Mouse (Mus musculus) liver, postnatal 0 days (tissue): ENCODE measurements around the gene Zic2. TPM values are rescaled to one million over a fixed set of nuclear protein-coding genes. Genes with fewer than 3 reads are reported as not detected.

Source experiments
- ATAC-seq: fragments of 200-750 bp; cut with Nextera tagmentation; 2 replicates; pipeline ENCODE4 v1.8.0; 2017; ENCODE audit warnings: mild to moderate bottlenecking, moderate library complexity
- DNase-seq: peaks from one replicate; pipeline ENCODE4 v3.0.0-alpha.2; 2016
- H3K27ac ChIP-seq: fragments of 300-500 bp; sonication (generic); 2 replicates; pipeline ENCODE4 v1.5.1; 2014; ENCODE audit warnings: antibody characterized with exemption, moderate library complexity, mild to moderate bottlenecking, low read depth
- H3K27me3 ChIP-seq: fragments of 300-500 bp; sonication (generic); 2 replicates; pipeline ENCODE4 v1.6.1; 2014; ENCODE audit warnings: low read length, control low read depth, mixed read lengths; ENCODE audit not compliant: insufficient read depth
- H3K36me3 ChIP-seq: fragments of 300-500 bp; sonication (generic); replicated peaks from 2 replicates; pipeline ENCODE4 v1.6.1; 2014; ENCODE audit warnings: mild to moderate bottlenecking, control low read depth, low read length, moderate library complexity, mixed read lengths; ENCODE audit not compliant: insufficient read depth
- H3K4me1 ChIP-seq: fragments of 300-500 bp; sonication (generic); 2 replicates; pipeline ENCODE4 v1.6.1; 2014; ENCODE audit warnings: antibody characterized with exemption, mild to moderate bottlenecking, control low read depth; ENCODE audit not compliant: insufficient read depth
- H3K4me2 ChIP-seq: fragments of 300-500 bp; sonication (generic); 2 replicates; pipeline ENCODE4 v1.6.1; 2014; ENCODE audit warnings: low read depth, mild to moderate bottlenecking, low read length, moderate library complexity, mixed read lengths
- H3K4me3 ChIP-seq: fragments of 300-500 bp; sonication (generic); 2 replicates; pipeline ENCODE4 v1.5.1; 2014; ENCODE audit warnings: low read depth, low read length
- H3K9ac ChIP-seq: fragments of 300-500 bp; sonication (generic); replicated peaks from 2 replicates; pipeline ENCODE4 v1.6.1; 2014; ENCODE audit warnings: mild to moderate bottlenecking, moderate library complexity
- H3K9me3 ChIP-seq: fragments of 300-500 bp; sonication (generic); 2 replicates; pipeline ENCODE4 v1.6.1; 2016; ENCODE audit warnings: mild to moderate bottlenecking, control low read depth, low read length, mixed read lengths
- CTCF ChIP-seq: sonication (generic); IDR thresholded peaks from 2 replicates; pipeline ENCODE4 v1.5.1; 2016; ENCODE audit warnings: antibody characterized with exemption, low read depth
- EP300 ChIP-seq: IDR thresholded peaks from 2 replicates; pipeline ENCODE4 v1.6.1; 2016; ENCODE audit warnings: antibody characterized with exemption, low read depth, mild to moderate bottlenecking
- WGBS: fragments of 180-500 bp; shearing (Covaris S2); extraction: QIAGEN DNeasy Blood & Tissue Kit; methylation state at CpG from one replicate; pipeline ENCODE4 v1.1.7; 2014; ENCODE audit not compliant: insufficient replicate concordance; 5-methylcytosine and 5-hydroxymethylcytosine counted together
- polyA plus RNA-seq: library from polyadenylated mRNA; unstranded; fragments of >200 nt; fragmentation: Nextera tagmentation; extraction: Ambion mirVana; gene quantifications from 2 replicates; pipeline ENCODE4 v1.2.1, GENCODE M21; 2015

Zic2 gene
- polyA plus RNA-seq, 1 experiment from 2014 or later = not detected

DNA sequence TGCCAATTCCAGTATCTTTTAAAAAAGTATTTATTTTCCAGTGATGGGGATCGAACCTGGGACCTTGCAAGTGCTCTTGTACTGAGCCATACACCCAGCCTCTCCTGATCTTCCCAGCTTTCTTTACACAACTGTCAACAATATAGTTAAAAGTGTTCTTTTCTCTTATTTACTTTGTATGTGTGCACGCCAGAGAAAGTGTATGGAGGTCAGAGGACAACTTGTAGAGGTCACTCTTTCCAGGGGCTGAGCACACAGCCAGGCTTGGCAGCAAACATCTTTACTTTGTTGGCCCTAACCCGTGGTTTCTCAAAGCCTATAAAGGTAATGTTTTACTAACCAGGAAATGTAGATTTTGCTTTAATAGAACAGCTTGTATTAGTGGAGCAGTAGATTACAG, 36.3 kb downstream of the Zic2 start:
- Histone ChIP-seq H3K4me2 (no peak overlapping the region), H3K27me3 (no peaks in the 10 kb centered on the region), H3K9ac (no peak overlapping the region), H3K4me3 (no peak overlapping the region), H3K27ac (peak overlapping the region; percentile 34; the same call in 1 of the 2 replicates), H3K4me1 (no peaks in the 10 kb centered on the region; the same call in 1 of the 2 replicates), H3K9me3 (no peaks in the 10 kb centered on the region), H3K36me3 (no peaks in the 10 kb centered on the region)
- WGBS = 33% methylated on average over 3 of the region's 3 CpGs
- TF ChIP-seq CTCF = no peak
- TF ChIP-seq EP300 = no peak
- DNase-seq (no peak), ATAC-seq (peak; percentile 93)

DNA sequence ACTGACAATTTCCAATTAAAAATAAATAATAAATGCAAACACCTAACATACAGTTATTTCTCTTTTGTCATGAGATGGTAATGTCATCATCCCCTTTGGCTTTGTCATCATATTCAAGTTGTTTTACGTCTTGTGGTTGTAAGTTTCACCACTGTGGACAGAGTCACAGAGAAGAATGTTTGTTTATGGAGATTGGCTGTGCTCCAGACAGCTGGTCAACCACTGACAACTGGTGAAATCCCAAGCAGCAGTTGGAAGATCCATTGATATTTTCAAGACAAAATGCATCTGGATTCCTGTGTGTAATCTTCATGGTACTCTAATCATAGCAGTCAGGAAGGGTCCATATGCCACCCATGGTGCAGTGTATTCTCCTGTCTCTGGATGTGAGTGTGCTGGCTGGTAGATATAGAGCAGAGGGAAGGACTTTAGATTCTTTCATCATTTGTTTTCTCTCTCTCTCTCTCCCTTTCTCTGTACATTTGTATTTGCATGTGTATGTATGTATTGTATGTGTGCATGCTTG, 38.3 kb downstream of the Zic2 start:
- Histone ChIP-seq H3K27me3 (no peaks in the 10 kb centered on the region), H3K4me2 (no peak overlapping the region), H3K4me3 (no peak overlapping the region), H3K4me1 (no peaks in the 10 kb centered on the region; the same call in 1 of the 2 replicates), H3K9ac (no peak overlapping the region), H3K27ac (no peak overlapping the region), H3K9me3 (no peaks in the 10 kb centered on the region), H3K36me3 (no peaks in the 10 kb centered on the region)
- DNase-seq (no peak), ATAC-seq (no peak)
- WGBS = 43% methylated on average over 1 of the region's 1 CpGs
- TF ChIP-seq CTCF (no peak), EP300 (no peak)

DNA sequence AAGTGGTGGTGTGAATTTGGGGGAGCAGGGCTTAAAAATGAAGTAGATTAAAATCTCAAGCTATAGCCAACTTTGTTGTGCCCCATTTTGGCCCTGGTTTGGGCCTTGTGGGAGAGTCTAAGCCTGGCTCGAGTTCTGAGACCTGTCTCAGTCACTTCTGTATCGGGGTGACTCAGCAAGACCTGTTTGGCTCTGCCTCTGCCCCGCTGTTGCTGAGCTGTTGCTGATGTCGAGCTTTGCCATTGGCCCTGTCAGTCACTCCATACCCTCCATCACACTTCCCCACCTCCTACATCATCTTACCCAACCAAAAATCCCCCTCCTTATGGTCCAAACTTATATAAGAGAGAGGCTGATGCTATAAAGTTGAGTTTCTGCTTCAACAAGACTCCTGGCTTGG, 53.2 kb downstream of the Zic2 start:
- DNase-seq = no peak
- TF ChIP-seq EP300 = no peak
- no peak for TF ChIP-seq CTCF
- H3K4me3 ChIP-seq = no peak overlapping the region
- no peaks in the 10 kb centered on the region for H3K27me3 ChIP-seq
- 61% methylated on average over 4 of the region's 4 CpGs for WGBS
- H3K9ac ChIP-seq = no peak overlapping the region
- no peaks in the 10 kb centered on the region; the same call in 1 of the 2 replicates for H3K9me3 ChIP-seq
- H3K36me3 ChIP-seq = no peaks in the 10 kb centered on the region
- no peak overlapping the region for H3K4me2 ChIP-seq
- ATAC-seq = no peak
- H3K4me1 ChIP-seq = no peaks in the 10 kb centered on the region
- H3K27ac ChIP-seq = no peak overlapping the region

Other genes starting within 250 kb of the Zic2 start
- not detected in 2 replicates for gene Gm5089, start 24.3 kb upstream of the Zic2 start, polyA plus RNA-seq
- gene Zic5, start 9.8 kb upstream of the Zic2 start, polyA plus RNA-seq = not detected in 2 replicates
- not detected in 2 replicates for gene Gm10837, start 15.2 kb downstream of the Zic2 start, polyA plus RNA-seq
- 30.3 and 31.3 TPM in 2 replicates for gene Pcca, start 58.9 kb downstream of the Zic2 start, polyA plus RNA-seq